Mouse (Mus musculus) urinary bladder, postnatal 14 days (tissue): ENCODE results near the gene Madd.
A peak's percentile ranks its signal among the peaks of the same experiment; 100 is the strongest.

Source experiments
- DNase-seq: peaks from one replicate; pipeline ENCODE4 v3.0.0; 2021; ENCODE audit warnings: low spot score

The Madd gene

DNA sequence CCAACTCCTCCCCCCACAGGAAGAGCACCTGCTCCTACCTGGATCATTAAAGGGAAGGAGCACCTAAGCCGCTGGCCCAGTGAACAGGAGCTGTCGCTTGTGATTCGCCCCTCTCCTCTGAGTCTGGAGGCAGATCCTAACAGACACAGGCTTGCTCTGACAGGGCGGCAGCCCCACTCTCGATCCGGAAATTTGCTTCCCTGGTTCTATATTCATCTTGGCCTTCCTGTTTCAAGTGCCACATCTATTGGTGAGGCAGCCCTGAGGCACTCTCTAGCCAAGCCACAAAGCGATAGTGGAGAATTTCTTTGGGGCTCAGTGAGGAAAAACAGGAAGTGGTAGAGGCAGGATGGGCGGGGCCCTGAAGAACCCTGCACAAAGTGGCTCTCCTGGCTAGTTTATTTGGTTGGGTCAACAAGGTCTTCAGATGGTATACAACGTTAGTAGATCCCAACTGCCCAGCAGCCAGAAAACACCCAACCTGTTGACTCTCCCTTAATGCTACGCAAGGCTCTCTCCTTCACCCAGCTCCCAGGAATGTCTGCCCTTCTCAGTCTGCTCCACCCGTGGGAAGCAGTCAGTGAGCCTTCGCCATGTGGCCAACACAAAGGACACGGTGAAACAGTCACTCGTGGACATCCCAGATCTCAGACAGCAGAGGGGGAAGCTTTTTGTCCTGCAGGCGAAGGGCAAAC is at the start of gene Madd:
Gene Madd (minus strand): TSS at position 127 of the 695 bp plus-strand sequence.
- DNase-seq = peak; percentile 28

DNA sequence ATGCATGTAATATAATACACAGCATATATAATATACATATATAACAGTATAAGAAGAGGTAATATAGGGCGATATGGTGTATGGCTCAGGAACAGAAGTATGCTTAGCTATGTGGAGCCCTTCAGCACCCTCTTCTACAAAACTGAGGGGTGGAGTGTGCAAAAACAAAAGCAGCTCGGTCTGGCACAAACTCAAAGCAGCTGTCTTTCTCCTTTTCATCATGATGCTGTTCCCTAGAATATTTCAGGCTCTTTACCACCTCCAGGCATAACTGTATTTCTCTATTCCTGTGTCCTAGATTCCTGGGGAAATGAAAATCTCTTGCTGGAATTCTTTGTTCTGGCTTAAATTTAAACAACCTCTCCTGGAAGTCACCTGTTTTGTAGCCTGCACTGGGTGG is 46.1 kb upstream of the Madd start:
- no peak for DNase-seq

DNA sequence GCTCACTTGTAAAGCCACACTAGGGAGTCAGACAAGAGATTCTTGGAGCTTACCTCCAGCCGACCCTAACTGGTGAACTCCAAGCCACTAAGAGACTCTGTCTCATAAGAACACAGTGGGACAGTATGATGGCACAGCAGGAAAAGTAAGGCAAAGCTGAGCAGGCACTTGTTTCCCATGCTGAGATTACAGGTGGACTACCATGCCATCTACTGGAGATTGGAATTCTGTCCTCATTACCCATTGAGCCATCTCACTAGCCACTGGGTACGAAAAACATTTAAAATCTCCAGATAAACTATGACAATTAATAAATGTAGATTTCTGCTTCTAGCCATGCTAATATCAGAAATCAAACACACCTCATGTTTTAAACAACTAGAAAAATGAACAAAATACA is 40.0 kb upstream of the Madd start:
- no peak for DNase-seq

DNA sequence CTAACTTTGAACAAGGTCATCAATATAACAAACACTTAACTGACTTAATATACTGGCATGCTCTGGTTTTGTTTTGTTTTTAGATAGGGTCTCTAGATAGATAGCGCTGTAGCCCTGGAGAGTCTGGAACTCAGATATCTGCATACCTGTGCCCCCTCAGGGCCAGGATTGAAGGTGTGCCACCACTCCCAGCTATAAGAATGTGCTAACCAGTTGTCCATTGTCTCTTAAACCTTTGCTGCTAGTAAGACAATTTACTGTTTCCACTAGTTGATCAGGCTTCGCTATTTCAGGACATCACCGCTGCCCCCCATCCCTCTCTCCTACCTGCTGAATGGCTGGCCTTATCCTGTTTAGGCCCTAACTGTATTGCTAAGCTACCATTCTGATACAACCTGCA is 36.9 kb upstream of the Madd start:
- DNase-seq = no peak

DNA sequence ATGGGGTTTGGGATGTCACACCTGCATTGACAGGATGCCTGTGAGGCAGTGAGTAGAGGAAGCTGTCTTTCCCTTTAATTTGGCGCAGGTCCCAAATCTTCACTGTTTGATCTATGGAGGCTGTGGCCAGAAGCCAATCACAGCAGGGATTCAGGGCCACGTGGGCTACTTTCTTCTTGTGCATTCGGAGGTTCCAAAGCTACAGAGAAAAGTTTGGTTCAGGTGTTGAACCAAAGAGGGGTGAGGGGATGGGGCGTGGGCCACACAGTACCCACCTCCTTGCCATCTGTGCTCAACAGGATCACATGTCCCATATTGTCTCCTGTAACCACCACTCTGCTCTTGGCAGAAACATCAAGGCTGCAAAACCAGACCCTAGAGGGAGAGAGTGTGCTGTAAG is 33.4 kb upstream of the Madd start:
- no peak for DNase-seq

DNA sequence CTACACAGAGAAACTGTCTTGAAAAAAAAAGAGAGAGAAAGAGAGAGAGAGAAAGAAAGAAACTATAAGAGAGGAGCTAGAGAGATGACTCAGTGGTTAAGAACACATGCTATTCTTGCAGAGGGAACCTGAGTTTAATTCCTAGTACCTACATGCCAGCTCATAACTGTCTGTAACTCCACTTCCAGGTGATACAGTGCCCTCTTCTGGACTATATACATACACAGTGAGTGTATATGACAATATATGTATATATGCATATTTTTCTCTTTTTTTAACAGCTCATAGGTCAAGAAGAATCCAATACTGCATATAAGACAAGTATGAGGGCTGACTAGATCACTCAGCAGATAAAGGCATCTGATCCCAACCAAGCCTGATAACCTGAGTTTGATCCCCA is 29.7 kb upstream of the Madd start:
- DNase-seq = no peak

DNA sequence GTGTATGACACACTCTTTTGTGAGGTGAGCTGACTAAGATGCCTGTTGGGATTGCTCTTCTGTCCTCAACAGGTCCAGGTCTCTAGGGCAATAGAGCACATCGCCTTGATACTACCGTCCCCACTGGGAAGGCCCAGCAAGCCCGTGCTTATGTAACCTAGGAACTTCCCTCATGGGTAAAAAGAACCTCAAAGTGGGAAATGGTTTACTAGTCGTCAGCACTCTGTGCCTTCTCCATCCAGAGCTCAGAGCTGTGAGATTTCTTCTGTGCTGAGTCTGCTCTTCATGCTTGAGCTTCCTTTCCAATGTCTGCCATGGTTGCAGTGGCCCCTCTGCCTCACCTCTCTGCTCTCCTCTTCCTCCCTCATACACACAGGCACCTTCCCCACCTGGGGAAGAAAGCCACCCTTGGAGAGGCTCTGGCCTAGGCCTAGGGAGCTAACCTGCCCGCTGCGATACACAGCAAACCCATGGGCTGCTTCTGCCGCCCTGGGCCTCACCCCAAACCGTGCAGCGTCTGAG is 22.7 kb upstream of the Madd start:
- DNase-seq = no peak

DNA sequence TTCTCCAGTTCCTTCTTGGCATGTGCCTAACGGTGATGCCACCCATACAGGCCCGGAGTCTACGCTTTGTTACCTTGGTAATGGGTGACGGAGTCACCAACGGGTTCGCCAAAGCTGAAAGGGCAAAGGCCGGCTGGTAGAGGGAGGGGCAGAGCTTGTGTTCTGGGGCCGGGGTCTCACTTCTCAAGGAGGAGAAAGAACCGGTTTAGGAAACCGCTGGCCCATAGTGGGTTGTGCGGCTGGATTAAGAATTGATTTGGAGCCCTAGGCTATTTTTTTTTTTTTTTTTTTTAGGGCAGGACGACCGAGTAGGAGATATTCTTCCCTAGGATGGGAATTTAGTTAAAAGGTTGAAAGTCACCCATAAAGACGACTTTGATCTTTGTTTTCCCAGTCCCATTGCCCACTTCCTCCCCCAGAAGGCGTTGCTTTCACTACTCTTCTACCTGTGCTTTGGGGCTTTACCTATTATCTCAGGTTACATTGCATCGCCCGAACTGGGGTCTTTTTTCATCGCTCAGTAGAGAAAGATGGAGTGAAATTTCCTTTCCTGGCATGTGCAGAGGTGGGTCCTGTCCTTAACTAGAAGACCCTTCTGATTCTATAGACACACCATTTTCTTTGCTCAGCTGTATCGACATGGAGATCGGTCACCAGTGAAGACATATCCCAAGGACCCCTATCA is 19.5 kb upstream of the Madd start:
- DNase-seq = no peak

DNA sequence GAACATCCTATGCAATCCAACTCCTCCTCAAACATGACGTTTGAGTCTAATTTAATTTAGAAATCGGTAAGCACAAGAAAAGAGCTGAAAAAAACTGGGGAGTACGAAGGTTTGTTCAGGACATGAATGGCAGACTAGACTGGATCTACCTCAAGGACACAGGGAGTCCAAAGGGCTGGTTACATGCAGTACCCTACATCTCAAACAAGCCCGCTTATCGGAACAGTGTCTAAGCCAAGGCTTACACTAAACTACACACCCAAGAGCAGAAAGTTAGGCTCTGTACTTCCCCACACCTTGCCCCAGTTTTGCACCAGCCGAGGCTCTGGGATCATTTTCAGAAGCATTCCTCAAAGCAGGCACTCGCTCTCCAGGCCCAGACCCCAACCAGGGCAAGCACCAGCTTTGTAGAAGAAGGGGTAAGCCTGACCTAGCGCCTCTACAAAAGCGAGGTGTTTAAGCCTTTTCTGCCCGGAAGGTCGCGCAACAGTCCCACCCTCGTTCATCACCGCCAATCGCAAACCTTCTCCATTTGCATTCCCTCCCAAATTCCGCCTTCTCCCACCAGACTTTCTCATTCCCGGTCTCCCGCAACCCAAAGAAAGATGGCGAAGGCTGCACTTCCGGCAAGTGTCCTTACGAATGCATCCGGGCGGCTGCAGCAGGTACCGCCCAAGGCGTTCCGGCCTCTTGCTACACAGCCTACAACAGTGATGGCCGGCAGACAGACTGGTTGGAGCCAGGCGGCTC is 18.8 kb upstream of the Madd start, which contains the start of the genes Nr1h3 and Acp2:
Gene Nr1h3 (minus strand): TSS at position 613 of the 750 bp plus-strand sequence.
Gene Acp2 (plus strand): TSS at position 664 of the 750 bp plus-strand sequence.
- DNase-seq = peak; percentile 90

DNA sequence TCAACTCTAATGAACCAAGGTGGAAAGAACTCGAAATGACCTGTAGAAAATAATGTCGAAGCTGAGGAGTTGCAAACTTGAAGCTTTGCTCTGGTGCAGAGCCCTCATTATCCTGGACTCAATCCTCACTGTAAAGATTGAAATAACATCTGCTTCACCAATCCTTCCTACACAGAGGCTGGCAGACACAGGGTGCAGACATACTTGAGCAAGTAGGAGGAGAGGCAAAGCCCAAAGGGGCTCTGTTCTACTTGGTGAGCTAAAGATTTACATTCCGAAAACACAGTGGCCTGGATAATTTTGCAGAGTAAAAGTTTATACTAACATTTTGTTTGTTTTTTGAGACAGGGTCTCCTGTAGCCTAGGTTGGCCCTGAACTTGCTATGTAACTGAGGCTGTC is 15.3 kb upstream of the Madd start:
- DNase-seq = no peak

DNA sequence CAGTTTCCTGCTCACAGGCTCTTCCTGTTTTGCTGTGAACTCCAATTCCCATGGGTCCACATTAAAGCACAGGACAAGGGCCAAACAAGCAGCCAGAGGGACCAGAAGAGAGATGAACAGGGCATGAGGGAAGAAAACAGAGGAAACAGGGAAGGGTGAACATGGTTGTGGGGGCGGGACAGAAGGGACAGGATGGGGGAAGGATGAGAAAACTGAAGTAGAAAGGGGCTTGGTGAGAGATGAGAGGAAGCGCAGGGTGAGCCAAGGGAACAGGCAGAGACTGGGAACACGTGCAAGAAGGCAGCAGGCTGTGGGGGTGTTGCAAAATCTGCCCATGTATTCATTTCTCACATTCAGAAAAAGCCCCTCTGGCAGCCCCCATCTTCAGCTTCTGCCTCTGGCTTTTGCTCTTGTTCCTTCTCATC is 13.0 kb upstream of the Madd start:
- DNase-seq = peak; percentile 19

DNA sequence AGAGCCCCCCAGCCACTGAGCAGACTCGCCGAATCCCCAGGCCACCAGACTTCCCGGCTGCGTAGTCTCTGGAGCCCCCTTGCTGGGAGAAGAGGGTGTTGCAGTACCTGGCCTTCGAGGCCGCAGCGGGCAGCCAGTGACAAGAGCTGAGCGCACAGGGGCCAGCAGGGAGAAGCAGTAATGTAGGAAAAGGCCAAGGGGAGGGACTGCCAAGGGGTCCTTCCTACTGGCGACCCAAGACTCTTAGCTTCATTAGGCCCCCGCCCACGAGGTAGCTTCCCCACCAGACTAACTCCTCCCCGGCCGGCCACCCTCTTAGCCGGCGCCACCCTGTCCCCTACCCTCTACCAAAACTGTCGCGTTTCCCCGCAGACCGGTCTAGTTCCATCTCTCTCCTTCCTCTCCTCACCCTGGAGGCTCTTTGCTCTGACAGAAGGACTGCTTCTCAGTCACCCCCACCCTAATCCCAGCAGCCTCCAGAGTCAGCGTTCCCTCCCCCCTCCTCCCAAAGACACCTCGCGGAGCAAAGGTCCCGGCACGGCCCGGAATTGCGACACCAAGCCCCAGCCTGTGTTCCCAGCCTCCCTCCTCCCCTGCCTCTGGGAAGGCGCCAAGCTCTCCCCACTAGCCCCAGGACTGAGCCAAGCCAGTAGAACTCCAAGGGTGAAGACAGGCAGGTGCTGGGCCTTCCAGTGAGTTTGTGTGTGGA is 11.1 kb upstream of the Madd start:
- peak; percentile 85 for DNase-seq

DNA sequence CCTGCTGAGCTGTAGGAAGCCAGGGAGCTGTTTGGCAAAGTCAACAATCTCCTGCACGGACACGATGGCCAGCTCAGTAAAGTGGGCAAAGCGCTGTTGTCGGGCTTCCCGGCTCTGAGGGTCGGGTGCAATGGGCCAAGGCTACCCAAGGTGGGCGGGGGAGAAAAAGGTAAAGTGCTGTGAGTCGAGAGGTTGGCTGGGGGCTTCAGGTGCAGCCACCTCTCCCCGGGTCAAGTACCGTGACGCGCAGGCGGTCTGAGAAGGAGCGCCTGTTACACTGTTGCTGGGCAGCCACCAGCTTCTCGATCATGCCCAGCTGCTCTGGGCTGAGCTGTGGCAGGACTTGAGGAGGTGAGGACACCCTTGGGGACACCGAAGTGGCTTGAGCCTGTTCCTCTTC is 6.9 kb upstream of the Madd start:
- DNase-seq = no peak

DNA sequence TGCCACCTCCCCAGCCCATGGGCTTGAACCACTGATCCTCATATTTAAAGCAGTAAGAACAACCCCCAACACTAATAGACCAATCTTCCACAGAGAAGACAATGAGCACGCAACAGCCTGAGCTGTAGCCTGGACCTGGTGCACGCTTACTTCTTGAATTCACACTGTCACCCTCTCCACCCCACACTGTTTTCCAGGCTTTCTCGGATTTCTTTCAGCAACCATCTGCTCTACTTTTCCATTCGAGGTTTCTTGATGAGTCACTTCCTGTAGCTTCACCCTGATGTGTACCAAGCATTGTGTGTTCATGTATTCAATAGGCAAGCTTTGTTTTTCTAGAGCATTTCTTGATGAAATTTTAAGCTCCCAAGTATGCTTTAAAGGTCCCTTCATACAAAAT is 3.8 kb upstream of the Madd start:
- no peak for DNase-seq

DNA sequence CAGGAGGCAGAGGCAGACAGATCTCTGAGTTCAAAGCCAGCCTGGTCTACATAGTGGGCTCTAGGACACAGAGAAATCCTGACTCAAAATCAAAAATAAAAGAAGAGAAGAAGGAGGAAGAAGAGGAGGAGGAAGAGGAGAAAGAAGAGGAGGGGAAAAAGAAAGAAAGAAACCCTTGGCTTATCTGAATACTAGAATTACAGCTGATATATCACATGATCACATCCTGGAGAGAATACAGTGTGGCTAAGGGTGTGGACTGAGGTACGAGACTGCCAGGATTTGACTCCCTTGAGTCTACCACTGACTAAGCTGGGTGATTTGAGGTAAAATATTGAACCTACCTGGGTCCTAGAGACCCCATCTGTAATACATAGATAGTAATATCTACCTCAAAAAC is 2.6 kb upstream of the Madd start:
- no peak for DNase-seq

DNA sequence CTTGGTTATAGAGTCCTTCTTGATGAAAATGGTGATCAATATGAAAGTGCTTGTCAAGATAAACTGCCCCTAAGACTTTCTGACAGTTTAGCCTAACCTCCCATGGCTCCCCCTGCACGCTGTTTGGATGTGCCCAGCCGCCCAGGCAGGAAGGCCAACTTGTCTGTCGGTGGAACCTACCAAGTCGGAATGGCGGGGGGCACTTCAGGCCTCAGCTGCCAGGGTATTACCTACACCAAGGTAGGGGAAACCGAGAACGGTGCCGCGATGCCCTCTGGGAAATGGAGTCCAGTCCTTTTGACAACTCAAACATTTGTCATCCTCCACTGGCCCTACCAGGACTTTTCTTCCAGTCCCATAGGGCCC is 506 bp downstream of the Madd start:
- DNase-seq = peak; percentile 97

DNA sequence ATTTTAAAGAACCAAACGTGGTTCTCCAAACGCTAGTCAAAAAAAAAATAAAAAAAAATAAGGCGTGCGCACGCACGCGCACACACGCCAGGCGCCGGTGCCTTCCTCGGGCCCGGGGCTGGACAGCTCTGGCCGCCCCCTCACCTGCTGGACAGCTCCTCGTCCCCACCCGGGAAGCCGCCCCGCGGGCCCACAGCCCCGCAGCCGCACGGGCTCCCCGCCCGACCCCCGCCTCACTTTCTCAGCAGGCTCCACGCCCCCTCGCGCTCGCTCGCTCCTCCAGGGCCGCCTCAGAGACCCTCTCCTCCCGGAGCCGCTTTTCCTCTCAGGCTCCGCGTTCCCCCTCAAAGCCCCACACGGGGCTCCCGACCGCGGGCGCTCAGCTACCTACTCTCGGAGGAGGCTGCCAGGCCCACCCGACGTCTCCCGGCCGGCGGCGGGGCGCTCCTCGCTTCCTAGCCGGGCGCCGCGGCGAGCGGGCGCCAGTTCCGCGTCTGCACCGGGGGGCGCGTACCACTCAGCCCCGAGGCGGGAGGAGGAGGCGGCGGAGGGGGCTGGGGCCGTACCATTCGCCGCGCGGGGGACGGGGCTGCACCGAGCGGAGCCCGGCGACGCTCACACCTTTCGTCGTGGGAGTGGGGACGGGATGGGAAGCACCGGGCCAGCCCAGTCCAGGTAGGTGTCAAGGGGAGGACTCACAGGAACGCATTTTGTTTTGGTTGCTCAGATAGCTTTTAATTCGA is 1.1 kb downstream of the Madd start:
- DNase-seq = peak; percentile 78

DNA sequence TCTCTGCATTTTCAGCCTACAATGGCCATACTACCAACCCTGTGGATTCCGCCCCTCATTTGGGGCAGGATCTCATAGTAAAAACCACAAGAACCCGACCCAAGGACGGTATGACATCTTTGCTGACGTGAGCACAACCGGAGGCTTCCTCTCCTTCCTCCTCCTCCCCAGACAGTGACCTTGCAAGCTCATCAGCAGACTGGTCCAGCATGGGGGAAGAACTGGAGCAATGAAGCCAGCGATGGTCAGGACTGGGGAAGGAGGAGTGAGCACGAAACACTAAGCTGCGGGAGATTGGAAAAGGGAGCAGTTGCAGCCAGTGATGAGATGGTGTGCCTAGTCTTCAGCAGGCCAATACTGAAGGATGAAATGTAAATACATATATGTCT is 1.6 kb downstream of the Madd start:
- no peak for DNase-seq

DNA sequence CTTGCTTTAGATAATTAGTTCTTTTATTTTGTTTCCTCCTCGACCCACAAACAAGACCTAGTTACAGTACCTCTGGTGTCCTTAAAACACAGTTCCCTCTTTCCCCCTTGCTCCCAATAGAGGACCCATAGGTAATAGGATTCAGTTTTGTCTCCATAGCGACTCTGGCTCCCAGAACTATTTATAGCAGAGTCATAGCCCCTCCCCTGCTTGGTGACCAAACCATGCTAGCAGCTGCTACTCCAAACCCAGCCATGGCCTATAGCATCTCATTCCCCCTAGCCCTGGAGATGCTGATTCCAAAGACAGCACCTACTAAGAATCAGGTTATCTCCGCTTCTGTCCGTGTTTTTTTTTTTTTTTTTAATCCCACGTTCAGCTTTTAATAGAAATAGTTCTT is 2.9 kb downstream of the Madd start:
- no peak for DNase-seq

DNA sequence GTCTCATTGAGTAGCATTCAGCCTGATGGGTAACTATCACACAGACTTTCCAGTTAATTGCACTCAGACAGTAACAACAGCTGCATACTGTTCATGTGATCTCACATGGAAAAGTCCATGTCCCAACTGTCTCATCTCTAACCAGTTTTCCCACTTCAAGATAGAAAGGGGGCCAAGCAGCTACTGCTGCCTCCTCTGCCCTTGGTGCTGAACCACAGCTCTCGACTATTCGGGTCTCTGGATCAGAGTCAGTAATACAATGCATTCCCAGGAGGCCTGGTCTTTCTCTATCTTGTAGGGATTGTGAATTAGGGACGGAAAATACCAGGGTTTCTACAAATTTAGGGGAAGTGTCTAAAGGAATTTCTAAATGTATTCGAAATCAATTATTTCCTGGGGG is 3.8 kb downstream of the Madd start:
- DNase-seq = no peak

DNA sequence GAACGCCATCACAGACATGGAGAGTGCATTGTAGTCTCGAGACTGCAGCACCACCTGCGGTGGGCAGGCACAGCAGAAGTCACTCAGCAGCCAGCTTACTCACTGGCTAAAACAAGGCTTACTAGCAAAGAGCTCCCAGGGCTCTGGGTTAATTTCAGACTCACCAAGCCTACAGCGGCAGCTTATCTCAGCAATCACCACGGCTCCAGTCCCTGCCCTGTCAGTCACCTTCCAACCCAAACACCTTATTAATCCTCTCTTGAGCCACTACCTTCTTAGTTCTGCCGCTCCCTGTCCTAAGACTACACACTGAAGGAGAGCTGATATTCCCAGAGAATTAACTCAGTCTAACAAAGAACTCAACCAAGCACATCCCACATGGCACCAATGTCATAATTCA is 7.4 kb downstream of the Madd start:
- no peak for DNase-seq

DNA sequence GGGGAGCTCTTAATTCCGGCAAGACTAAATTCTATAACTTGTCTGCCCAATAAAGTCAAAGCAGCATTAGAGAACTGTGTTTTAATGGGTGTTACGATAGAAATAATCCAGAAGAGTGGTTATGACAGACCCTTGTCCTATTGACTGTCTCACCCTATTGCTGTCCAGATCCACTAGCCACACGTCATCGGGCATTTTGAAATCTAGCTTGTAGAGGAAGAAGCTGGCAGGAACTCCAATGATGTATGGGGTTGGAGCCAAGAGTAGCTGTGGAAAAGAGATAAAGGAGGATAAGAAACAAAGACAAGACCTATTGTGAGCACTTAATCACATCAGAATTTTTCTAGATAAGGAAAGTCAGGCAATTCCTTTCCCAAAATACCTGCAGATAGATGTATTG is 8.1 kb downstream of the Madd start:
- DNase-seq = no peak
